Mouse (Mus musculus): ENCODE results near the gene Adrb1. TPM values are rescaled to one million over a fixed set of nuclear protein-coding genes. Genes with fewer than 3 reads are reported as not detected.

Gene Adrb1
- polyA plus RNA-seq, 1 experiment from 2014 or later: 0.34 TPM

GRCm38 (mm10) chr19:56724126-56724597 is 2.2 kb downstream of the Adrb1 start:
- ATAC-seq (replicated peaks; ENCODE audit: low FRiP score): no peak
- Histone ChIP-seq H3K27ac (ENCODE audit: low read depth, low read length) (no peak overlapping the region), H3K4me1 (replicated peaks; ENCODE audit: control insufficient read depth, insufficient read depth, low read length) (peaks cover 13% of the 10 kb centered on the region), H3K4me2 (peak overlapping the region; percentile 75), H3K4me3 (ENCODE audit: low read depth, low read length) (peak overlapping the region; percentile 52), H3K27me3 (replicated peaks; ENCODE audit: control insufficient read depth, insufficient read depth, low read length) (peaks cover 77% of the 10 kb centered on the region), H3K9me3 (ENCODE audit: control insufficient read depth, low read length) (no peaks in the 10 kb centered on the region), H3K9ac (ENCODE audit: low read depth, low read length) (no peak overlapping the region), H3K36me3 (ENCODE audit: control insufficient read depth, insufficient read depth, low read length) (no peaks in the 10 kb centered on the region)
- 7% methylated on average over 13 of the region's 13 CpGs for WGBS
- DNase-seq (ENCODE audit: low spot score): no peak

GRCm38 (mm10) chr19:56727170-56727877 is 5.3 kb downstream of the Adrb1 start:
- H3K9ac ChIP-seq (ENCODE audit: low read depth, low read length): no peak overlapping the region
- DNase-seq (ENCODE audit: low spot score): no peak
- H3K9me3 ChIP-seq (ENCODE audit: control insufficient read depth, low read length): no peaks in the 10 kb centered on the region
- WGBS: 74% methylated on average over 14 of the region's 14 CpGs
- H3K27ac ChIP-seq (ENCODE audit: low read depth, low read length): no peak overlapping the region
- ATAC-seq (replicated peaks; ENCODE audit: low FRiP score): no peak
- peaks cover 50% of the 10 kb centered on the region for H3K27me3 ChIP-seq (replicated peaks; ENCODE audit: control insufficient read depth, insufficient read depth, low read length)
- no peak overlapping the region for H3K4me2 ChIP-seq
- no peaks in the 10 kb centered on the region for H3K36me3 ChIP-seq (ENCODE audit: control insufficient read depth, insufficient read depth, low read length)
- H3K4me3 ChIP-seq (ENCODE audit: low read depth, low read length): no peak overlapping the region
- H3K4me1 ChIP-seq (replicated peaks; ENCODE audit: control insufficient read depth, insufficient read depth, low read length): peaks cover 8% of the 10 kb centered on the region

GRCm38 (mm10) chr19:56734033-56734572 is 12.1 kb downstream of the Adrb1 start:
- Histone ChIP-seq H3K4me1 (replicated peaks; ENCODE audit: control insufficient read depth, insufficient read depth, low read length) (no peaks in the 10 kb centered on the region), H3K36me3 (ENCODE audit: control insufficient read depth, insufficient read depth, low read length) (no peaks in the 10 kb centered on the region), H3K9ac (ENCODE audit: low read depth, low read length) (no peak overlapping the region), H3K9me3 (ENCODE audit: control insufficient read depth, low read length) (no peaks in the 10 kb centered on the region), H3K27ac (ENCODE audit: low read depth, low read length) (no peak overlapping the region), H3K4me3 (ENCODE audit: low read depth, low read length) (no peak overlapping the region), H3K27me3 (replicated peaks; ENCODE audit: control insufficient read depth, insufficient read depth, low read length) (0 out of 2 replicates have a peak, but pooled peaks cover 6% of the 10 kb centered on the region), H3K4me2 (no peak overlapping the region)
- DNase-seq (ENCODE audit: low spot score) (no peak), ATAC-seq (replicated peaks; ENCODE audit: low FRiP score) (no peak)
- 59% methylated on average over 7 of the region's 7 CpGs for WGBS

- H3K27me3 ChIP-seq (replicated peaks; ENCODE audit: control insufficient read depth, insufficient read depth, low read length): 0 out of 2 replicates have a peak, but pooled peaks cover 6% of the 10 kb centered on the region
- H3K9me3 ChIP-seq (ENCODE audit: control insufficient read depth, low read length): no peaks in the 10 kb centered on the region
- H3K4me1 ChIP-seq (replicated peaks; ENCODE audit: control insufficient read depth, insufficient read depth, low read length): no peaks in the 10 kb centered on the region
- no peaks in the 10 kb centered on the region for H3K36me3 ChIP-seq (ENCODE audit: control insufficient read depth, insufficient read depth, low read length)
- WGBS: 41% methylated on average over 4 of the region's 4 CpGs
- ATAC-seq (replicated peaks; ENCODE audit: low FRiP score) (no peak), DNase-seq (ENCODE audit: low spot score) (no peak)
- H3K27ac ChIP-seq (ENCODE audit: low read depth, low read length): no peak overlapping the region
- H3K4me2 ChIP-seq: no peak overlapping the region
- no peak overlapping the region for H3K4me3 ChIP-seq (ENCODE audit: low read depth, low read length)
- no peak overlapping the region for H3K9ac ChIP-seq (ENCODE audit: low read depth, low read length)
Measured at GRCm38 (mm10) chr19:56735747-56736146, 13.7 kb downstream of the Adrb1 start.

GRCm38 (mm10) chr19:56736287-56736686 is 14.3 kb downstream of the Adrb1 start:
- no peak for DNase-seq (ENCODE audit: low spot score)
- Histone ChIP-seq H3K4me1 (replicated peaks; ENCODE audit: control insufficient read depth, insufficient read depth, low read length) (no peaks in the 10 kb centered on the region), H3K9me3 (ENCODE audit: control insufficient read depth, low read length) (no peaks in the 10 kb centered on the region), H3K4me3 (ENCODE audit: low read depth, low read length) (no peak overlapping the region), H3K4me2 (no peak overlapping the region), H3K27ac (ENCODE audit: low read depth, low read length) (no peak overlapping the region), H3K36me3 (ENCODE audit: control insufficient read depth, insufficient read depth, low read length) (no peaks in the 10 kb centered on the region), H3K9ac (ENCODE audit: low read depth, low read length) (no peak overlapping the region), H3K27me3 (replicated peaks; ENCODE audit: control insufficient read depth, insufficient read depth, low read length) (0 out of 2 replicates have a peak, but pooled peaks cover 2% of the 10 kb centered on the region)
- ATAC-seq (replicated peaks; ENCODE audit: low FRiP score): no peak
- 70% methylated on average over 5 of the region's 5 CpGs for WGBS

GRCm38 (mm10) chr19:56745061-56745460 is 23.1 kb downstream of the Adrb1 start:
- H3K27ac ChIP-seq (ENCODE audit: low read depth, low read length): no peak overlapping the region
- H3K4me1 ChIP-seq (replicated peaks; ENCODE audit: control insufficient read depth, insufficient read depth, low read length): no peaks in the 10 kb centered on the region
- H3K9me3 ChIP-seq (ENCODE audit: control insufficient read depth, low read length): no peaks in the 10 kb centered on the region
- DNase-seq (ENCODE audit: low spot score) (no peak), ATAC-seq (replicated peaks; ENCODE audit: low FRiP score) (no peak)
- no peak overlapping the region for H3K4me2 ChIP-seq
- H3K27me3 ChIP-seq (replicated peaks; ENCODE audit: control insufficient read depth, insufficient read depth, low read length): no peaks in the 10 kb centered on the region
- no peak overlapping the region for H3K9ac ChIP-seq (ENCODE audit: low read depth, low read length)
- WGBS: 65% methylated on average over 7 of the region's 7 CpGs
- H3K36me3 ChIP-seq (ENCODE audit: control insufficient read depth, insufficient read depth, low read length): no peaks in the 10 kb centered on the region
- no peak overlapping the region for H3K4me3 ChIP-seq (ENCODE audit: low read depth, low read length)

GRCm38 (mm10) chr19:56745528-56745927 is 23.5 kb downstream of the Adrb1 start:
- 77% methylated on average over 5 of the region's 6 CpGs for WGBS
- H3K4me2 ChIP-seq: no peak overlapping the region

GRCm38 (mm10) chr19:56746618-56747017 is 24.6 kb downstream of the Adrb1 start:
- no peak overlapping the region for H3K4me3 ChIP-seq (ENCODE audit: low read depth, low read length)
- H3K4me2 ChIP-seq: no peak overlapping the region
- H3K4me1 ChIP-seq (replicated peaks; ENCODE audit: control insufficient read depth, insufficient read depth, low read length): no peaks in the 10 kb centered on the region
- no peaks in the 10 kb centered on the region for H3K9me3 ChIP-seq (ENCODE audit: control insufficient read depth, low read length)
- no peaks in the 10 kb centered on the region for H3K27me3 ChIP-seq (replicated peaks; ENCODE audit: control insufficient read depth, insufficient read depth, low read length)
- no peak overlapping the region for H3K27ac ChIP-seq (ENCODE audit: low read depth, low read length)
- ATAC-seq (replicated peaks; ENCODE audit: low FRiP score): no peak
- no peak overlapping the region for H3K9ac ChIP-seq (ENCODE audit: low read depth, low read length)
- WGBS: 80% methylated on average over 9 of the region's 9 CpGs
- no peak for DNase-seq (ENCODE audit: low spot score)
- H3K36me3 ChIP-seq (ENCODE audit: control insufficient read depth, insufficient read depth, low read length): no peaks in the 10 kb centered on the region

More at GRCm38 (mm10) chr19:56745528-56745927, 23.5 kb downstream of the Adrb1 start:
- Histone ChIP-seq H3K27me3 (replicated peaks; ENCODE audit: control insufficient read depth, insufficient read depth, low read length) (no peaks in the 10 kb centered on the region), H3K9me3 (ENCODE audit: control insufficient read depth, low read length) (no peaks in the 10 kb centered on the region), H3K27ac (ENCODE audit: low read depth, low read length) (no peak overlapping the region), H3K9ac (ENCODE audit: low read depth, low read length) (no peak overlapping the region), H3K4me3 (ENCODE audit: low read depth, low read length) (no peak overlapping the region), H3K4me1 (replicated peaks; ENCODE audit: control insufficient read depth, insufficient read depth, low read length) (no peaks in the 10 kb centered on the region), H3K36me3 (ENCODE audit: control insufficient read depth, insufficient read depth, low read length) (no peaks in the 10 kb centered on the region)
- DNase-seq (ENCODE audit: low spot score) (no peak), ATAC-seq (replicated peaks; ENCODE audit: low FRiP score) (no peak)

- Histone ChIP-seq H3K9me3 (ENCODE audit: control insufficient read depth, low read length) (no peaks in the 10 kb centered on the region), H3K4me2 (no peak overlapping the region), H3K36me3 (ENCODE audit: control insufficient read depth, insufficient read depth, low read length) (no peaks in the 10 kb centered on the region), H3K27ac (ENCODE audit: low read depth, low read length) (no peak overlapping the region), H3K27me3 (replicated peaks; ENCODE audit: control insufficient read depth, insufficient read depth, low read length) (no peaks in the 10 kb centered on the region), H3K4me1 (replicated peaks; ENCODE audit: control insufficient read depth, insufficient read depth, low read length) (no peaks in the 10 kb centered on the region), H3K4me3 (ENCODE audit: low read depth, low read length) (no peak overlapping the region), H3K9ac (ENCODE audit: low read depth, low read length) (no peak overlapping the region)
- ATAC-seq (replicated peaks; ENCODE audit: low FRiP score): no peak
- 81% methylated on average over 10 of the region's 10 CpGs for WGBS
- no peak for DNase-seq (ENCODE audit: low spot score)
Measured at GRCm38 (mm10) chr19:56747878-56748277, 25.9 kb downstream of the Adrb1 start.

Data from liver, embryonic 11.5 days (tissue).